Mouse (Mus musculus) liver, adult 2 months (tissue): ENCODE results near the gene Zfp786.

Experiments used
- CTCF ChIP-seq: fragments of 200-500 bp; IDR thresholded peaks from 2 replicates; pipeline ENCODE4 v1.5.1; 2011; ENCODE audit warnings: low read depth, low read length, control low read depth
- POLR2A ChIP-seq: fragments of 200-500 bp; IDR thresholded peaks from 2 replicates; pipeline ENCODE4 v1.6.1; 2011; ENCODE audit warnings: low read length, control low read depth; ENCODE audit not compliant: insufficient read depth; ENCODE audit errors: extremely low read depth

- TF ChIP-seq POLR2A (peak; percentile 72), CTCF (no peak)
Observed at GRCm38 (mm10) chr6:47787941-47788736, 42.5 kb downstream of the Zfp786 start.
